Mouse (Mus musculus): ENCODE data around the gene Zyg11a. TPM values are rescaled to one million over a fixed set of nuclear protein-coding genes. Genes with fewer than 3 reads are reported as not detected.
"Not testable (repeated sequence)": the region's sequence is repeated elsewhere in the genome, so short reads cannot be mapped to it uniquely, and the experiment has no call there.

Gene Zyg11a
- total RNA-seq, 1 experiment from 2014 or later: not detected

DNA sequence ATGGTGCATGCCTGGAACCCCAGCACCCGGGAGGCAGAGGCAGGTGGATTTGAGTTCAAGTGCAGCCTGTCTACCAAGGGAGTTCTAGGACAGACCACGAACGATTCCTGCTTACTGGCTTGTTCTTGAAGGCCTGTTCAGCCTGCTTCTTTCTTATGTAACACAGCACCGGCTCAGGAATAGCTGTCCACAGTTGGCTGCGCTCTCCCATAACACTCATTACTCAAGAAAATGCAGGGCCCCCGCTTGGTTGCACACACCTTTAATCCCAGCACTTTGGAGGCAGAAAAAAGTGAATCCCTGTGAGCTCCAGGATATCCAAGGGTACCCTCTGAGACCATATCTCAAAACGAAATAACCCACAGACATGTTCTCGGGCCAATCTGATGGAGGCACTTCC, 55.9 kb downstream of the Zyg11a start:
- ATAC-seq (replicated peaks; ENCODE audit: insufficient number of reproducible peaks, low FRiP score, low TSS enrichment, poor library complexity, severe bottlenecking): no peak

DNA sequence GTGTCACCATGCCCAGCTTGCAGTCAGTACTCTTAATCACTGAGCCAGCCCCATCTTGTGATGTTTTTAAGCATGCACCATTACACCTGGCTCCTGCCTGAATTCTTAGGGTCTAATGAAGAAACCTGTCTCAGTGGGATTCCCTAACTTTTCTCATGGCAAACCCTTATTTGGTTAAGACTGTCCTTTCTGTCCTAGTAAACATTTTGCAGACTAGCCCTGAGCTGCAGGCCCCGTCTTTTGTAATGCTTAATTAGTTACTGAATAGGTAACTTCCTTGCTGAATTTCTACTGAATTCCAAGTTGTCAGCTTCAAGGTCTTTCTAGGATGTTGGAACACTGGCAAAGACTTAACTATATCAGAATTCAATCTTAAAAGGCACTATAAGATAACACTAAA, 62.7 kb downstream of the Zyg11a start:
- ATAC-seq (replicated peaks; ENCODE audit: insufficient number of reproducible peaks, low FRiP score, low TSS enrichment, poor library complexity, severe bottlenecking): not testable (repeated sequence)

DNA sequence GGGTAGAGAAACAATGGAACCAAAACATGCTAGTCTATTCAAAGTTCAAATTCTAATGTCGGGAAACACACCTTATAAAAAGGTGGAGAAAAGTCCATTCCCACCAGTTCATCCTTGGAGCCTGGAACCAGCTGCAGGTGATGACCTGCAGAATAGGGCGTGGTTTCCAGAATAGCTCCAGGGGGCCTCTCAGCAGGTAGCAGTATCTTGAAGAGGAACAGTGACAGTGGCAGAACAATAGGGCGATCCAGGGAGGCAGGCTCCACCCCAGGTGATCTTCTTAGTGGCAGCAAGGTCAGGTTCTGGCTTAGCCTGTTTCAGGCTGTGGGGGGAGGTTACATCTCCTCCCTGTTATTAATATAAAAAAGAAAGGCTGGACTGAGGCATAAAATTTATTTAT, 72.3 kb downstream of the Zyg11a start:
- not testable (repeated sequence) for ATAC-seq (replicated peaks; ENCODE audit: insufficient number of reproducible peaks, low FRiP score, low TSS enrichment, poor library complexity, severe bottlenecking)

DNA sequence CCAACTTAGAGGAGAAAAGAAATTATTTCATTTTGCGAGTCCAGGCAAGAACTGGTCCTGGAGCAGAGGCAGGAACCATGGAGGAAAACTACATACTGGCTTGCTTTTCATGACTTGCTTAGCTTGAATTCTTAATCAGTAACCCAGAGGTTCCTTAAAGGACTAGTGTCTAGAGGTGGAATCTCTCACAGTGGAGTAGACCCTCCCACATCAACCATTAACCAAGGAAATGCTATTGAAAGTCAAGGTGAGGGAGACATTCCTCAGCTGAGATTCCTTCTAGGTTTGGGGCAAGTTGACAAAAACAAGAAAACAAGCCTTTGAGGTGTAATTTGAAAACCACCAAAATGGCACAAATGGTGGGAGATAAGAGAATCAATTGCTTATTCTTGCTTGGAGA, 73.0 kb downstream of the Zyg11a start, which contains the start of gene Scp2:
Gene Scp2 (minus strand): TSS at position 119 of the 400 bp plus-strand sequence.
- no peak for ATAC-seq (replicated peaks; ENCODE audit: insufficient number of reproducible peaks, low FRiP score, low TSS enrichment, poor library complexity, severe bottlenecking)

DNA sequence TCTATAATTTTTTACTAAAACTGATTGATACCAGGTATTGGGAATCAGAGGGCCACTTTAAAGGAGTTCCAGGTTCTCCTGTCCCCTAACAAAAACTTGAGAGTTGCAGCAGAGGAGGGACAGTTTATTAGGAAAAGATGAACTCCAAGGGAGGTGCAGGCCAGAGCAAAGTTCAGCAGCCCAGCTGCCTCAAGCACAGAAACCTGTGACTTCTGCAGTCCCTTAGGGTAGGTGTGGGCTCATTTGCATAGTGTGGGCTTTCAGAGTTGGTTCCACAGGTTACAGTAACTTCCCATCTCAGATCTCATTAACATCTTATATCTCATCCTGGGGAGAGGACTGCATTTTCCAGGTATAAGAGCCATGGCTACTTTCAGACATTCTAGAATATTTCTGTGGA, 74.1 kb downstream of the Zyg11a start:
- ATAC-seq (replicated peaks; ENCODE audit: insufficient number of reproducible peaks, low FRiP score, low TSS enrichment, poor library complexity, severe bottlenecking): no peak

DNA sequence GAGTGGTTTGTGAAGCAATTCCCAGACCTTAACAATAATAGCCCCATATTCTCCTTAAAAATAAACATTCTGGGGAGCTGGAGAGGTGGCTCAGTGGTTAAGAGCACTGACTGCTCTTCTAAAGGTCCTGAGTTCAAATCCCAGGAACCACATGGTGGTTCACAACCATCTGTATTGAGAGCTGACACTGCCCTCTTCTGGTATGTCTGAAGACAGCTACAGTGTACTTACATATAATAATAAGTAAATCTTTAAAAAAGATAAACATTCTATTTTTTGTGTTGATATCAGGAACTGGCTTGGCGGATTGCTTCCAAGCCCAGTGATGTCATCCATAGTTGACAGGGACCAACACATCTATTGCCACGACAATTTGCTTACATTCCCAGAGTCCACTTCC, 74.7 kb downstream of the Zyg11a start:
- ATAC-seq (replicated peaks; ENCODE audit: insufficient number of reproducible peaks, low FRiP score, low TSS enrichment, poor library complexity, severe bottlenecking): not testable (repeated sequence)

DNA sequence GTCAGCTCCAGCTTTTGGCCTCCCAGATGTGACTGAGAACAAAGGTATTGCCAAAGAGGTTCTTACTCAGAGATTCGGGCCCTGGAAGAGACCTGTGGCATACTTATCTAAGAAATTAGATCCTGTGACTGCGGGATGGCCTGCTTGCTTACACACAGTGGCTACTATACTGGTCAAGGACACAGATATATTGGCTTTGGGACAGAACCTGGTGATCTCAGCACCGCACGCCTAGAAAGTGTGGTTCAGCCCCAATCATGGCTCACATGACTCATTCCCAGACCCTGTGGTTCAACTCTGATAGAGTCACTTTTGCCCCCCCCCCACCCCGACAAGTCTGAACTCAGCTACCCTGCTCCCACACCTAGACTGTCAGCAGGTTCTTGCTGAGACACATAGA, 80.9 kb downstream of the Zyg11a start:
- no peak for ATAC-seq (replicated peaks; ENCODE audit: insufficient number of reproducible peaks, low FRiP score, low TSS enrichment, poor library complexity, severe bottlenecking)

Other genes with a start within 250 kb of the Zyg11a start
- gene Slc1a7, start 249.7 kb downstream of the Zyg11a start, total RNA-seq (2017): not detected in 3 replicates
- 1.8 TPM in 1 of 3 replicates, not detected in the others for gene Podn, start 121.6 kb downstream of the Zyg11a start, total RNA-seq (2017)
- gene Scp2, start 73.0 kb downstream of the Zyg11a start, total RNA-seq (2017): 304 to 385 TPM (median 344 TPM) in 3 replicates
- gene Echdc2, start 52.6 kb downstream of the Zyg11a start, total RNA-seq (2017): 0.49 TPM in 1 of 3 replicates, not detected in the others
- gene Zyg11b, start 83.0 kb upstream of the Zyg11a start, total RNA-seq (2017): 21.1 to 28.9 TPM (median 23.0 TPM) in 3 replicates
- 5.1 to 9.4 TPM (median 8.6 TPM) in 3 replicates for gene Coa7, start 110.1 kb upstream of the Zyg11a start, total RNA-seq (2017)
- gene Shisal2a, start 165.3 kb upstream of the Zyg11a start, total RNA-seq (2017): not detected in 3 replicates
- gene Gpx7, start 188.9 kb upstream of the Zyg11a start, total RNA-seq (2017): 0.78 TPM in 1 of 3 replicates, not detected in the others
- gene Tut4, start 241.4 kb upstream of the Zyg11a start, total RNA-seq (2017): 80.5 to 202 TPM (median 98.0 TPM) in 3 replicates

All from monocyte, adult 5-6 weeks (primary cell).